Mouse (Mus musculus): ENCODE data around the gene Tsc22d3. TPM values are rescaled to one million over a fixed set of nuclear protein-coding genes. Genes with fewer than 3 reads are reported as not detected.

The Tsc22d3 gene
- polyA plus RNA-seq (2012; fragmentation: generic; extraction: Trizol) = 87.0 TPM

GRCm38 (mm10) chrX:140600410-140601109 is at the start of gene Tsc22d3:
Gene Tsc22d3 (minus strand): TSS chrX:140600659.
- Histone ChIP-seq H3K36me3 (ENCODE audit: control insufficient read depth, insufficient read depth) (no peaks in the 10 kb centered on the region), H3ac (ENCODE audit: control insufficient read depth, insufficient read length) (peak within 1 kb of the TSS; percentile 73), H3K4me3 (peak within 1 kb of the TSS; percentile 17), H3K4me2 (ENCODE audit: low read depth) (peak within 1 kb of the TSS; percentile 71), H3K79me2 (ENCODE audit: control insufficient read depth, insufficient read depth) (no peaks in the 10 kb centered on the region), H3K27me3 (ENCODE audit: control insufficient read depth, insufficient read depth, insufficient read length) (no peaks in the 10 kb centered on the region)
- TF ChIP-seq MYOG (IDR thresholded peaks at IDR 0.05; ENCODE audit: control insufficient read depth in 1 of 3, insufficient read depth in 1 of 3, insufficient read length in 2 of 3, low read depth in 2 of 3) (no peak), MYOD1 (IDR thresholded peaks at IDR 0.05; ENCODE audit: control insufficient read depth in 1 of 3, insufficient read length in 2 of 3, low read depth in 2 of 3) (no peak), TCF3 (IDR thresholded peaks at IDR 0.05; ENCODE audit: insufficient read length, low read depth) (no peak), TCF12 (IDR thresholded peaks at IDR 0.05; ENCODE audit: insufficient read depth, poor library complexity, severe bottlenecking) (no peak), MAX (IDR thresholded peaks at IDR 0.05; ENCODE audit: low read depth) (no peak), SRF (IDR thresholded peaks at IDR 0.05; ENCODE audit: control insufficient read depth, insufficient read length, low read depth) (no peak), E2F4 (IDR thresholded peaks at IDR 0.05; ENCODE audit: insufficient read depth) (no peak), CEBPB (IDR thresholded peaks at IDR 0.05; ENCODE audit: insufficient read depth, poor library complexity, severe bottlenecking) (no peak), USF1 (IDR thresholded peaks at IDR 0.05; ENCODE audit: low read depth) (no peak)

DNA sequence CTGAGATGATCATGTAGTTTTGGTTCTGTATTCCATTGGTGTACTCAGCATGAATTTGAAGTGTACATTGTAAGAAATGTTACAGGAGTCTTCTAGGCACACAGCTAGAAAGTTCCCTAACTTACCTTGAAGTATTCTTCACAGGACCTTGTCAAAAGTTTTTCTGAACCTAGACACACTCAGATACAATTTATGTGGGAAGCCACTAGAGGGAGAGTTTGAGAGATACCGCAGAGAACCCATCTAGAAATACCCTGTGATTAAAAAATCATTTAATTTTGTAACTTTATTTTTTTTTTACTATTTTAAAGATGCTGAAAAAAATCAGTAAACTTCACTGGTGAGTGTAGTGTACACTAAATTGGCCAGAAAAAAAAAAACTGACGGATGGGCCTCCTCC is 39.1 kb upstream of the Tsc22d3 start:
- Histone ChIP-seq H3K36me3 (ENCODE audit: control insufficient read depth, insufficient read depth) (no peaks in the 10 kb centered on the region), H3K27me3 (ENCODE audit: control insufficient read depth, insufficient read depth, insufficient read length) (no peaks in the 10 kb centered on the region), H3K4me3 (no peak overlapping the region), H3K79me2 (ENCODE audit: control insufficient read depth, insufficient read depth) (no peaks in the 10 kb centered on the region), H3K4me2 (ENCODE audit: low read depth) (no peak overlapping the region), H3ac (ENCODE audit: control insufficient read depth, insufficient read length) (no peak overlapping the region)
- no peak for TF ChIP-seq MAX (IDR thresholded peaks at IDR 0.05; ENCODE audit: low read depth)
- no peak for TF ChIP-seq MYOG (IDR thresholded peaks at IDR 0.05; ENCODE audit: control insufficient read depth in 1 of 3, insufficient read depth in 1 of 3, insufficient read length in 2 of 3, low read depth in 2 of 3)
- TF ChIP-seq REST (IDR thresholded peaks at IDR 0.05; ENCODE audit: insufficient read depth, insufficient read length) = no peak

GRCm38 (mm10) chrX:140638028-140638427 is 37.6 kb upstream of the Tsc22d3 start:
- Histone ChIP-seq H3K27me3 (ENCODE audit: control insufficient read depth, insufficient read depth, insufficient read length) (no peaks in the 10 kb centered on the region), H3K36me3 (ENCODE audit: control insufficient read depth, insufficient read depth) (no peaks in the 10 kb centered on the region), H3K79me2 (ENCODE audit: control insufficient read depth, insufficient read depth) (no peaks in the 10 kb centered on the region), H3ac (ENCODE audit: control insufficient read depth, insufficient read length) (no peak overlapping the region), H3K4me2 (ENCODE audit: low read depth) (no peak overlapping the region), H3K4me3 (no peak overlapping the region)
- TF ChIP-seq POLR2A (IDR thresholded peaks at IDR 0.05; ENCODE audit: insufficient read length, low read depth) = no peak
- TF ChIP-seq USF1 (IDR thresholded peaks at IDR 0.05; ENCODE audit: low read depth) = no peak

DNA sequence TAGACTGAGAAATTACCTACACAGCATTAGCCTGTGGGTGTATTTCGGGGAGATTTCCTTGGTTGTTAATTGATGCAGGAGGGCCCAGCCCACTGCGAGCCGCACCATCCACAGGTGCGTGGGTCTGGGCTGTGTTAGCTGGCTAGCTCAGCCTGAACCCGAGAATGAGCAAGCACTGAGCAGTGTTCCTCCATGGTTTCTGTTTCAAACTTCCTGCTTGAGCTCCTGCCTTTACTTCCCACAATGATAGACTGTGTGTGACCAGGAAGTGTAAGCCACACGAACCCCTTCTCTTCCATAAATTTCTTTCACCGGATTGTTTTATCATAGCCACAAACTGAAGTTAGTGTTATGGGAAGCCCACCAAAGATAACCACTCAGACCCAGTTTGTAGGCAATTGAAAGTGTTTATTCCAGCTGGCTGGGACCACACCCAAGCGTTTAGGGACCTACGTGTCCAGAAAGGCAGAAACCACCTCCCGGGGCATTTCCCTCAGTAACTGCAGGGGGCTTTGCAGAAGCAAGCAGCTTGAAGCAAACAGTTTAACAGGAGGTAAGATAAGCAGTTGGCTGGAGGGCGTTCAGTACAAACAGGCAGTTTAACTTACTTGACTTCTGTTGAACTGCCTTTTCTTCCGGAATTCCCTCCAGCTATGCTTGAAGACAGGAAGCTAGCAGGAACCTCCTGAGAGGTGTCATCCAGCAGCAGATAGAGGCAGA is 24.6 kb upstream of the Tsc22d3 start:
- TF ChIP-seq USF1 (IDR thresholded peaks at IDR 0.05; ENCODE audit: low read depth) = no peak
- no peak for TF ChIP-seq POLR2A (IDR thresholded peaks at IDR 0.05; ENCODE audit: insufficient read length, low read depth)
- TF ChIP-seq MYOG (IDR thresholded peaks at IDR 0.05; ENCODE audit: control insufficient read depth in 1 of 3, insufficient read depth in 1 of 3, insufficient read length in 2 of 3, low read depth in 2 of 3) = no peak
- no peak for TF ChIP-seq REST (IDR thresholded peaks at IDR 0.05; ENCODE audit: insufficient read depth, insufficient read length)
- TF ChIP-seq MYOD1 (IDR thresholded peaks at IDR 0.05; ENCODE audit: control insufficient read depth in 1 of 3, insufficient read length in 2 of 3, low read depth in 2 of 3) = no peak
- TF ChIP-seq CEBPB (IDR thresholded peaks at IDR 0.05; ENCODE audit: insufficient read depth, poor library complexity, severe bottlenecking) = no peak
- TF ChIP-seq POLR2AphosphoS2 (IDR thresholded peaks at IDR 0.05; ENCODE audit: insufficient read length, low read depth) = no peak
- no peak for TF ChIP-seq E2F4 (IDR thresholded peaks at IDR 0.05; ENCODE audit: insufficient read depth)
- no peak for TF ChIP-seq TCF3 (IDR thresholded peaks at IDR 0.05; ENCODE audit: insufficient read length, low read depth)
- no peak for TF ChIP-seq MAX (IDR thresholded peaks at IDR 0.05; ENCODE audit: low read depth)
- TF ChIP-seq TCF12 (IDR thresholded peaks at IDR 0.05; ENCODE audit: insufficient read depth, poor library complexity, severe bottlenecking) = no peak
- no peak for TF ChIP-seq SRF (IDR thresholded peaks at IDR 0.05; ENCODE audit: control insufficient read depth, insufficient read length, low read depth)
- Histone ChIP-seq H3K4me2 (ENCODE audit: low read depth) (no peak overlapping the region), H3K79me2 (ENCODE audit: control insufficient read depth, insufficient read depth) (no peaks in the 10 kb centered on the region), H3K4me3 (no peak overlapping the region), H3ac (ENCODE audit: control insufficient read depth, insufficient read length) (no peak overlapping the region), H3K36me3 (ENCODE audit: control insufficient read depth, insufficient read depth) (no peaks in the 10 kb centered on the region), H3K27me3 (ENCODE audit: control insufficient read depth, insufficient read depth, insufficient read length) (no peaks in the 10 kb centered on the region)

GRCm38 (mm10) chrX:140609938-140610337 is 9.5 kb upstream of the Tsc22d3 start:
- TF ChIP-seq SRF (IDR thresholded peaks at IDR 0.05; ENCODE audit: control insufficient read depth, insufficient read length, low read depth) = no peak
- no peak for TF ChIP-seq REST (IDR thresholded peaks at IDR 0.05; ENCODE audit: insufficient read depth, insufficient read length)
- TF ChIP-seq TCF12 (IDR thresholded peaks at IDR 0.05; ENCODE audit: insufficient read depth, poor library complexity, severe bottlenecking) = no peak
- TF ChIP-seq USF1 (IDR thresholded peaks at IDR 0.05; ENCODE audit: low read depth) = no peak
- no peak for TF ChIP-seq MYOG (IDR thresholded peaks at IDR 0.05; ENCODE audit: control insufficient read depth in 1 of 3, insufficient read depth in 1 of 3, insufficient read length in 2 of 3, low read depth in 2 of 3)
- TF ChIP-seq MAX (IDR thresholded peaks at IDR 0.05; ENCODE audit: low read depth) = no peak
- TF ChIP-seq POLR2AphosphoS2 (IDR thresholded peaks at IDR 0.05; ENCODE audit: insufficient read length, low read depth) = no peak
- Histone ChIP-seq H3K79me2 (ENCODE audit: control insufficient read depth, insufficient read depth) (no peaks in the 10 kb centered on the region), H3K36me3 (ENCODE audit: control insufficient read depth, insufficient read depth) (no peaks in the 10 kb centered on the region), H3K4me3 (no peak overlapping the region), H3K27me3 (ENCODE audit: control insufficient read depth, insufficient read depth, insufficient read length) (no peaks in the 10 kb centered on the region), H3ac (ENCODE audit: control insufficient read depth, insufficient read length) (no peak overlapping the region), H3K4me2 (ENCODE audit: low read depth) (no peak overlapping the region)
